Mouse (Mus musculus) hindbrain, embryonic 12.5 days (tissue): ENCODE data around the gene Pglyrp4. TPM values are rescaled to one million over a fixed set of nuclear protein-coding genes. Genes with fewer than 3 reads are reported as not detected.
A peak's percentile ranks its signal among the peaks of the same experiment; 100 is the strongest.
"Not testable (repeated sequence)": the region's sequence is repeated elsewhere in the genome, so short reads cannot be mapped to it uniquely, and the experiment has no call there.

Experiments used
- ATAC-seq: fragments of 200-750 bp; cut with Nextera tagmentation; 2 replicates; pipeline ENCODE4 v1.8.0; 2017; ENCODE audit warnings: moderate TSS enrichment; ENCODE audit not compliant: low FRiP score
- H3K27ac ChIP-seq: fragments of 300-500 bp; sonication (generic); 2 replicates; pipeline ENCODE4 v1.5.1; 2016; ENCODE audit warnings: mild to moderate bottlenecking
- H3K27me3 ChIP-seq: fragments of 300-500 bp; sonication (generic); 2 replicates; pipeline ENCODE4 v1.6.1; 2016; ENCODE audit warnings: mild to moderate bottlenecking
- H3K36me3 ChIP-seq: fragments of 300-500 bp; sonication (generic); 2 replicates; pipeline ENCODE4 v1.6.1; 2016; ENCODE audit warnings: mild to moderate bottlenecking
- H3K4me1 ChIP-seq: fragments of 300-500 bp; sonication (generic); 2 replicates; pipeline ENCODE4 v1.6.1; 2016
- H3K4me2 ChIP-seq: fragments of 300-500 bp; sonication (generic); replicated peaks from 2 replicates; pipeline ENCODE4 v1.6.1; 2016; ENCODE audit warnings: mild to moderate bottlenecking
- H3K4me3 ChIP-seq: fragments of 300-500 bp; sonication (generic); 2 replicates; pipeline ENCODE4 v1.5.1; 2016; ENCODE audit warnings: mild to moderate bottlenecking
- H3K9ac ChIP-seq: fragments of 300-500 bp; sonication (generic); 2 replicates; pipeline ENCODE4 v1.6.1; 2016; ENCODE audit warnings: mild to moderate bottlenecking, moderate library complexity
- H3K9me3 ChIP-seq: fragments of 300-500 bp; sonication (generic); replicated peaks from 2 replicates; pipeline ENCODE4 v1.6.1; 2016; ENCODE audit warnings: mild to moderate bottlenecking
- WGBS: fragments of 180-500 bp; shearing (Covaris S2); methylation state at CpG from one replicate; pipeline ENCODE4 v1.1.7; 2016; 5-methylcytosine and 5-hydroxymethylcytosine counted together
- polyA plus RNA-seq: library from polyadenylated mRNA; unstranded; fragments of >200 nt; fragmentation: Nextera tagmentation; extraction: Ambion mirVana; gene quantifications from 2 replicates; pipeline ENCODE4 v1.2.1, GENCODE M21; 2016

Gene Pglyrp4
- not detected in 2 replicates for polyA plus RNA-seq

GRCm38 (mm10) chr3:90726606-90727005 is at the start of gene Pglyrp4:
Pglyrp4 (plus strand) TSS chr3:90726906.
- H3K27me3 ChIP-seq = no peaks in the 10 kb centered on the region
- no peak within 1 kb of the TSS for H3K4me2 ChIP-seq
- no peaks in the 10 kb centered on the region for H3K36me3 ChIP-seq
- H3K4me3 ChIP-seq = no peak within 1 kb of the TSS
- no peaks in the 10 kb centered on the region for H3K4me1 ChIP-seq
- H3K27ac ChIP-seq = no peak within 1 kb of the TSS
- WGBS = 95% methylated on average over 3 of the region's 3 CpGs
- H3K9me3 ChIP-seq = no peaks in the 10 kb centered on the region
- no peak for ATAC-seq
- no peak within 1 kb of the TSS for H3K9ac ChIP-seq

GRCm38 (mm10) chr3:90678656-90679055 is 48.0 kb upstream of the Pglyrp4 start:
- 70% methylated on average over 3 of the region's 3 CpGs for WGBS
- Histone ChIP-seq H3K36me3 (no peaks in the 10 kb centered on the region), H3K9ac (no peak overlapping the region), H3K9me3 (no peaks in the 10 kb centered on the region), H3K27ac (no peak overlapping the region), H3K4me1 (no peaks in the 10 kb centered on the region), H3K4me3 (no peak overlapping the region), H3K4me2 (no peak overlapping the region), H3K27me3 (no peaks in the 10 kb centered on the region)
- ATAC-seq = no peak

- Histone ChIP-seq H3K36me3 (no peaks in the 10 kb centered on the region), H3K27ac (no peak overlapping the region), H3K4me1 (no peaks in the 10 kb centered on the region), H3K9ac (no peak overlapping the region), H3K4me2 (no peak overlapping the region), H3K27me3 (no peaks in the 10 kb centered on the region), H3K9me3 (no peaks in the 10 kb centered on the region), H3K4me3 (no peak overlapping the region)
- no peak for ATAC-seq
- 88% methylated on average over 3 of the region's 3 CpGs for WGBS
These were observed 42.8 kb upstream of the Pglyrp4 start for GRCm38 (mm10) chr3:90683929-90684328.

- H3K9ac ChIP-seq = no peak overlapping the region
- H3K4me3 ChIP-seq = no peak overlapping the region
- no peak for ATAC-seq
- no peak overlapping the region for H3K27ac ChIP-seq
- no peaks in the 10 kb centered on the region for H3K27me3 ChIP-seq
- H3K4me2 ChIP-seq = no peak overlapping the region
- no peaks in the 10 kb centered on the region for H3K36me3 ChIP-seq
- no peaks in the 10 kb centered on the region for H3K9me3 ChIP-seq
- 89% methylated on average over 2 of the region's 2 CpGs for WGBS
- H3K4me1 ChIP-seq = no peaks in the 10 kb centered on the region
These were observed 39.9 kb upstream of the Pglyrp4 start for GRCm38 (mm10) chr3:90686835-90687234.

GRCm38 (mm10) chr3:90693496-90693895 is 33.2 kb upstream of the Pglyrp4 start:
- WGBS = 84% methylated on average over 2 of the region's 2 CpGs
- Histone ChIP-seq H3K36me3 (no peaks in the 10 kb centered on the region), H3K27me3 (no peaks in the 10 kb centered on the region), H3K9me3 (no peaks in the 10 kb centered on the region), H3K4me3 (no peak overlapping the region), H3K4me1 (no peaks in the 10 kb centered on the region), H3K27ac (no peak overlapping the region), H3K9ac (no peak overlapping the region), H3K4me2 (no peak overlapping the region)
- ATAC-seq = no peak

- H3K4me2 ChIP-seq = no peak within 1 kb of the TSS
- no peak within 1 kb of the TSS for H3K4me3 ChIP-seq
- no peak within 1 kb of the TSS for H3K9ac ChIP-seq
- H3K27ac ChIP-seq = no peak within 1 kb of the TSS
- H3K9me3 ChIP-seq = no peaks in the 10 kb centered on the region
- ATAC-seq = no peak
- no peaks in the 10 kb centered on the region for H3K4me1 ChIP-seq
- H3K27me3 ChIP-seq = no peaks in the 10 kb centered on the region
- H3K36me3 ChIP-seq = no peaks in the 10 kb centered on the region
- WGBS = 72% methylated on average over 3 of the region's 3 CpGs
These were observed 31.1 kb upstream of the Pglyrp4 start, which contains the start of gene S100a9 for GRCm38 (mm10) chr3:90695613-90696012. S100a9 (minus strand) TSS chr3:90695721.

- ATAC-seq = no peak
- Histone ChIP-seq H3K4me2 (no peak overlapping the region), H3K27ac (no peak overlapping the region), H3K9ac (no peak overlapping the region), H3K36me3 (no peaks in the 10 kb centered on the region), H3K4me1 (no peaks in the 10 kb centered on the region), H3K4me3 (no peak overlapping the region), H3K9me3 (no peaks in the 10 kb centered on the region), H3K27me3 (no peaks in the 10 kb centered on the region)
- WGBS = 84% methylated on average over 2 of the region's 2 CpGs
These were observed 24.5 kb upstream of the Pglyrp4 start for GRCm38 (mm10) chr3:90702244-90702643.

- H3K4me1 ChIP-seq = no peaks in the 10 kb centered on the region
- no peak overlapping the region for H3K4me3 ChIP-seq
- H3K9me3 ChIP-seq = no peaks in the 10 kb centered on the region
- WGBS = 28% methylated on average over 4 of the region's 4 CpGs
- ATAC-seq = peak; percentile 19; the same call in 1 of the 2 replicates
- no peak overlapping the region for H3K9ac ChIP-seq
- no peak overlapping the region for H3K27ac ChIP-seq
- no peak overlapping the region for H3K4me2 ChIP-seq
- no peaks in the 10 kb centered on the region for H3K36me3 ChIP-seq
- no peaks in the 10 kb centered on the region for H3K27me3 ChIP-seq
These were observed 18.0 kb upstream of the Pglyrp4 start for GRCm38 (mm10) chr3:90708523-90709202.

GRCm38 (mm10) chr3:90709591-90710460 is 16.9 kb upstream of the Pglyrp4 start:
- H3K9ac ChIP-seq = no peak overlapping the region
- ATAC-seq = peak; percentile 35; the same call in 1 of the 2 replicates
- H3K9me3 ChIP-seq = no peaks in the 10 kb centered on the region
- H3K4me3 ChIP-seq = no peak overlapping the region
- no peaks in the 10 kb centered on the region for H3K36me3 ChIP-seq
- no peak overlapping the region for H3K27ac ChIP-seq
- H3K4me1 ChIP-seq = no peaks in the 10 kb centered on the region
- 49% methylated on average over 12 of the region's 12 CpGs for WGBS
- no peak overlapping the region for H3K4me2 ChIP-seq
- H3K27me3 ChIP-seq = no peaks in the 10 kb centered on the region

- H3K4me1 ChIP-seq = no peaks in the 10 kb centered on the region
- no peaks in the 10 kb centered on the region for H3K27me3 ChIP-seq
- no peak overlapping the region for H3K27ac ChIP-seq
- no peak overlapping the region for H3K9ac ChIP-seq
- H3K4me2 ChIP-seq = no peak overlapping the region
- 98% methylated on average over 1 of the region's 1 CpGs for WGBS
- ATAC-seq = no peak
- no peaks in the 10 kb centered on the region for H3K9me3 ChIP-seq
- no peaks in the 10 kb centered on the region for H3K36me3 ChIP-seq
- no peak overlapping the region for H3K4me3 ChIP-seq
These were observed 23.0 kb downstream of the Pglyrp4 start for GRCm38 (mm10) chr3:90749658-90750057.

- H3K4me2 ChIP-seq, H3K4me1 ChIP-seq, H3K27ac ChIP-seq, H3K9ac ChIP-seq, H3K4me3 ChIP-seq, H3K36me3 ChIP-seq, H3K27me3 ChIP-seq, H3K9me3 ChIP-seq, ATAC-seq: not testable (repeated sequence)
- WGBS = 95% methylated on average over 1 of the region's 1 CpGs
These were observed 51.1 kb downstream of the Pglyrp4 start, which contains the start of gene Gm5849 for GRCm38 (mm10) chr3:90777776-90778175. Gm5849 (minus strand) TSS chr3:90777876.
